Mouse (Mus musculus) lung, postnatal 36 days (tissue): ENCODE data around the gene Entpd3.

Source experiments
- DNase-seq: peaks from one replicate; pipeline ENCODE4 v3.0.0; 2022; ENCODE audit warnings: mixed read lengths

Entpd3 gene

DNA sequence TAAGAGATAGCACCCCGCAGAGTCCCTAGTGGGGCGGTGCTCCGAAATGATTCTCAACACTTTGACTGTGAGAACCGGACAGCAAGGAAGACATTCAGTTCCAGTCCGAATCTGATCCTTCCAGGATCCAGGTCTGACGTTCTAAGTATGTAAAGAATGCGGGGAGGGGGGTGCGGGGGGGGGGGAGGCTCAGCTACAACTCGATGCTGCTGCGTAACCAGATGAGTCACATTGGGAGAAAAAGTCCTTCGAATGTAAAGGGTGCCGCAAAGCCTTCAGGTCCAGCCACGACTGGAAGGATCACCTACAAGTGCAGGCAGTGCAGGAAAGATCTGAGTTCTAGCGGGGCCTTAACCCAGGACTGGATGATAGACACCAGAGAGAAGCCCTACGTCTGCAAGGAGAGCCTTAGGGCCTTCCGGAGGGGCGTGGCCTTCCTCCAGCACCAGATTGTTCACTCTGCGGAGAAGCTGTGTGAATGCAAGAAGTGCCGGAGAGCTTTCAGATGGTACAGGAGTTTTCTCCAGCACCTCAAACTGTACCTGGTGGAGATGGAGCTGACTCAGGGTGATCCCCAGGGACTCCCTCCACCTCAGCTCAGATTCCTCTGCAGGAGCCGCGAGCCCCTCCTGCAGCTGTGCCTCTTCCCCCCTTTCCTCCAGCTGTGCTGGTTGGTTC lies 42.5 kb downstream of the Entpd3 start:
- peak; percentile 71 for DNase-seq

DNA sequence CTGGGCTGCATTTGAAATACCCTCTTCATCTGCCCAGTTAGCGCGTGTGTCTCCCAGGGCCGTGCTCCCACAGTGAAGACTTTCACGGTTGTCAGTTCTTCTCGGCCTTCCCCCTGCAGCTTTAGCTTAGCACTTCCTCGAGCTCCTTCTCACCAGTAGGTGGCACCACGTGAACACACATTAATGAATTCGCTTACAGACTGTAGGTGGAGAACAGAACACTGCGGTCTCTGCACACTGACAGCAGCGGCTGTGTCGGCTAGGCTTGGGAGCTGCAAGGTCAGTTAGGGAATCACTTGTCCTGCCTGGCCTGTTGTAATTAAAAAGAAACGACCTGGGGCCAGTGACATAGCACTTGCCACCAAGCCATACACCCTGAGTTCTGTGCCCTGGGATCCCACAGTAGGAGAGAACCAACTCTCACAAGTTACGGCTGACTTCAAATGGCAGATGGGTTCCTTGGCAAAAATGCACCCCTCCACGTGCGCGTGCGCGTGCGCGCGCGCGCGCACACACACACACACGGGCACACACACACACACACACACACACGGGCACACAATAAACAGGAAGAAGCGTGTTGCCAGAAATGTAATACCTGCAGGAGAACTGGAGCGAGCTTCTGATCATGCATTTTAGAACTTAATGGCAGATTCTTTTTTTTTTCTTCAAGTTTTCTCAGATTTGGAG lies 43.1 kb downstream of the Entpd3 start:
- peak; percentile 97 for DNase-seq

DNA sequence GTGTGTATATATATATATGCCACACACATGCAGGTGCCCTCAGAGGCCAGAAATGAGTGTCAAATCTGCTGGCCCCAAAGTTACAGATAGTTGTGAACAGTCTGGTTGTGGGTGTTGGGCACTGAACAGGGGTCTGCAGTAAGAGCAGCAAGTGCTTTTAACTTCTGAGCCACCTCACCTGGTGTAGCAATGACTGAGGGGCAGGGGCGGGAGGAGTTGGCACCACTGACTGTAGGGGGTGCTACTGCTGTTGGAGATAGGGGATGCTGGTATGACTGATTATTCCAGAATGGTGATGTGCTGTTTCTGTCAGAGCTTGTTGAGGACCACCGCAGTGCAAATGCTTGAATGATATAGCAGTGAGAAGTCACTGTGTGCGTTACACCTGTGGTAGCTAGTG lies 43.7 kb downstream of the Entpd3 start:
- DNase-seq = no peak

DNA sequence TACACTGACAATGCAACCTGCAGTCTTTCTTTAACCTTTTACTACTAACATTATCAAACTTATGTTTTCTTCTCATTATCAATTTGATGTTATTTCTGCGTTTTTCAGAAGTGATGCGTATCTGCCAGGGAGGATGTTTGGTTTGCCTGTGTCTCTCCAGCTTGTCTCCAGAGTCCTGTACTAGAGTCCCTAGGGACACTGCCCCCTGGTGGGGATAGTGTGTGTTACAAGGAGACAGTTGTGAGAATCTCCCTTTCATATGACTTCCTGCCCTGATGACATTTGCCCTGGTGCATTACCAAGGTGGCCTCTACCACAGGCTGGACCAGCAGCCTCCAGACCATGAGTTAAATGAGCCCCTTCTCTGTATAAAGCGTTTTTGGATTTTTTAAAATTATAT lies 46.9 kb downstream of the Entpd3 start:
- peak; percentile 90 for DNase-seq

DNA sequence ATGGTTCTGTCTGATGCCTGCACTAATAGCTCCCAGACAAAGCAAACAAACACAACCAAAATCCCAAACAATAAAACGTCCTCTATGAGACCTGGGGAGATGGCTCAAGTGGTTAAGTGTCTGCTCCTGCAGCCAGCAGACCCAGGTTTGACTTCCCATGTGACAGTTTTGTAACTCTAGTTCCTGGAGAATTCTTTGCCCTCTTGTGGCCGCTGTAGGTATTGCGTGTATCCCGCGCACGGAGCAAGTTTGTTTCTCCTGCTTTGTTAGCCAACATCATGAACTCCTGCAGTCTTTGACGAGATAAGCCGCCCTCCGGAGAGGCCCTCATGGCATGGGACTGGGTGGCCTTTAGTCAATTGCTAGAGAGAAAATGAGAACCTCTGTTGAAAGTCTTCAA lies 51.9 kb downstream of the Entpd3 start:
- DNase-seq = peak; percentile 84

DNA sequence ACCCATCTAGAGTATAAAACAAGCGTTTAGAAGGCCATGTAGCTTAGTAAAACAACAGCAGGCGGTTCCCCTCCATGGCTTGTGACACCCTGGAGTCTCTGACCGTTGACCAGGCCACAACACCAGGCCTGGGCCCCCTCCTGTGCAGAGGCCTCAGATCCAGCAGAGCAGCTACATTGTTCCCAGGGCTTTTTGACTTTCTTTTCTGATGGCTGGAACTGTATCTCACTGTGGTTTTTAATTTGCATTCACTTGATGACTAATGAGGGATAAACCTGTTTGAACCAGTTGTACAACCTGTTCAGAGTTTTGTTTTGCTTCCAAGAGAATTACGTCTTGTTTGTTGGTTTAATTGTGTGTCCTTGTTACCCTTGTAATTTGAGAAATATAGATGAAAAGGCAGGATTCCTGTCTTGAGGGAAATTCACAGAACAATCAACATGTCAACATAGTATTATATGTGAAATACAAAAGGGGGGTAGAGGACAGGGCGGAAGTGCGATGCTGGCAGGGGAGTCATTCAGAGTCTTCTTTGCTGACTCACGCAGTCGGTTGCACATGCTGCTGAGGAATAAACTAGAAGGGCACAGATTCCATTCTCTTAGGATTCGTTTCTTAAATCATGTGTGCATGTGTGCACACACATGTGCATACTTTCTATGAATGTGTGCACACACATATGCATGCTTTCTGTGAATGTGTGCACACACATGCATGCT lies 53.9 kb downstream of the Entpd3 start:
- DNase-seq = no peak

DNA sequence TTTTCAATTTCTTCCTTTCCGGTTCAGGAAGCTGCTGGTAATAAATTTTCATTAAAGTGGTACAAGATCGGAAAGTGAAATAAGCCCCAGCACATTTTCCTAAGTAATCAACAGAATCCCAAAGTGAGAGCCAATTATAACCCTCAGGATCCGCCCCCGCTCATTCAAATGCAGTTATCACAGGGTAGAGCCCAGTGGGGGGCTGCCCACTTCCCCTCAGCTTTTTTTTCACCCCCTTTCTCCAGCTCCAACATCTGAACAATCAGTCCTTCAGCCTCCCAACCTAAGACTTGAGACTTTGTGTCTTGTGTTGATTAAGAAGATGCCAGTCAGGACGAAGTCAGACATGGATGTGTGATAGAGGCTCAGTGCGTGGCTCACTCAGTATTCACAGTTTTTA lies 55.2 kb downstream of the Entpd3 start:
- no peak for DNase-seq

DNA sequence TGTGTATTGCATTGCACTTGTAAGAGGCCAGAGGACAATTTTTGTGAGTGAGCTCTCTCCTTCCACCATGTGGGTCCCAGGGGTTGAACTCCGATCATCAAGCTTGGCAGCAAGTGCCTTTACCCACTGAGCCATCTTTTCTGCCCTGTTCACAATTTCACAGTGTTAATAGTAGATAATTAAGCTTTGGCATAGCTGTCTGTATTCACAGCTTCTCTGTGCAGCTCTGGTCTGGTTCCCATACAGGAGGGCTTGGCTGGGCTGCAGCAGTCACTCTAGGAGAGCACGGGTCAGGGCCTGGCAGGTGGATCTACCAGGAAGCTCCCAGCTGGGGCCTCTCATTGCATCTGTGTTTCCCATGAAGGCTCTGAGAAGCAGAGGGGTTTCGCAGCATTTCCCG lies 55.7 kb downstream of the Entpd3 start:
- DNase-seq = no peak

DNA sequence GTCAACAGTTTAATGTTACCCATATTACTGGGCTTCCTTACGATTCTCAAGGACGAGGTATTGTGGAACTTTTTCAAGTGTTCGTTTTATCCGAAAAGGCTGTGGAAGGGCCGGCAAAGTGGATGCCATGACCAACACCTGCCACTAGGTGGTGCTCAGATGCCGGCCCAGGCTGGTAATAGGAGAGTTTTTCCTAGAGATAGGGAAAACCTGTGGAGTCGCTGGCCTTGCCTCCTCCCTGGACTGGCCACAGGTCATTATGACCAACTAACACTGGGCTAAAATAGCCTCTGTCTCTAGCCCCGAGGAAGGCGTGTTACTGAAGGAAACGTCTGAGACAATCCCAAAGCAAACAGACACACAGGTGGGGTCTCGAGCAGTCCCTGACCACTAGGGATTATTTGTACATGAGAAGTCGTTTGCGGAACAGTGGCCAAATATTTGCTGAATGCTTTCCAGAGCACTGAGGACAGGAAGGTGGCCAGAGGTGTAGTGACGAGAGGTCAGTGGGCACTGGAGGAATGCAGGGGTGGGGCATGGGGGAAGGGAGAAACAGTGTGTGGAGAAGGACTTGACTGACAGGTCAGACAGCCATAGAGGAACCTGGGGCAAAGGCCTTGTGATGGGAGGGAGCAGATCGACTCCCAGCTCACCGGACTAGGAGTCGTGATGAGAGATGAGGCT lies 62.0 kb downstream of the Entpd3 start:
- peak; percentile 88 for DNase-seq

DNA sequence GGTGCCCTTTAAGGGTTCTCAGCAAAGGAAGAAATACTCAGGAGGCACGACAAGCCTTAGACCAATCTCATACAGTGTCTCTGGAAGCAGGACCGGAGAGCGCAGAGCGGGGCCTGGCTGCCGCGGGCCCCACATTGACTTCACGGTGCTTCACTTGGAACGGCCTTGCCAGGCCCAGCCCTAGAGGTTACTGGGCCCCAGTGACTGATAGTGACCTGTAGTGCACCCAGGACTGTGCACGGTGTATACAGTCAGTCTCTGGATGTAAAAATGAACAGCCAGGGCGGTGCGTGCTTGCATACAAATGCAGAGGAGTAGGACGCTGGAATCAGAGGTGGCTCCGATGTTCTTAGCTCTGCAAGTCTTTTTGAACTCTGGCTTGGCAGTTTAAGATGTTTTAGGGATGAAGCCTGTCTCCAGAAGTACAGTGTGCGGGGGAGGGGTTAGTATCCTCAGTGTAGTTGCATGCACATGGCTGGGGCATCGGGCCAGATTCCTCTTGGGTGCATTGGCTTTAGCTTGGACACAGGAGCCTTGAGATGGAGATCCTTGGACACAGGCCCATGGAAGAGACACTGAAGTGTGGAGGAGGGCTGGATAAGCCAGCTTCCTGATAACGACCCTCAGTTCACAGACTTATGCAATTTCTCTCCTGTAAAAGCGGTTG lies 62.7 kb downstream of the Entpd3 start:
- DNase-seq = peak; percentile 30

DNA sequence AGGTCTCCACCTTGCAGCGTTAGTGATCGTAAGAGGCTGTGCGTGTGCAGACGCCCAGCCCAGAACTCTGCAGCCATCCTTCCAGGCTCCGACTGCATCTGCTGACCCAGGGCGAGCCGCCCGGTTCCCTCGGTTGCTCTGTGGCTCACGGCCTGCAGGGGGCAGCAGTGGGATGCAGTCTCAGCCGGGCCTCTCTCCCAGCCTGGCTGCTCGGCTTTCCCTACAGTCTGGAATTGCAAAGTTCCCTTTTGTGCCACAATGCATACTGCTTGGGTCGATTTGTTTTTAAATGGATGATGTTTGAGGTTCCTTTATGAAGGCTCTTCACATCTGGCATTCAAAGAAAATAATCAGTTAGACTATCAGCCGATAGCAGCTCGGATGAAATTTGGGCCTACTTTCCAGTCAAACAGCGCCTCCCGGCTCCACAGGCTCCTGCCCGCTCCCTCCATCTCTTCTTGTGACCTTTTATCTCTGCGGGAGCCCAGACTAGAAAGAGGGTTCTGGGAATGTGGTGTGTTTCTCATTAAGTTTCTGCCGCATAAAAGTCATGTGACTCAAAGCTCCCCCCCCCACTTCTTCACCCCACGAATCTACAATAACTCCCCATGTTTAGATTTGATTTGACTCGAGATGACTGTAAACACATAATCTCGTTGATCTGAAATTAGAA lies 63.4 kb downstream of the Entpd3 start:
- peak; percentile 91 for DNase-seq

DNA sequence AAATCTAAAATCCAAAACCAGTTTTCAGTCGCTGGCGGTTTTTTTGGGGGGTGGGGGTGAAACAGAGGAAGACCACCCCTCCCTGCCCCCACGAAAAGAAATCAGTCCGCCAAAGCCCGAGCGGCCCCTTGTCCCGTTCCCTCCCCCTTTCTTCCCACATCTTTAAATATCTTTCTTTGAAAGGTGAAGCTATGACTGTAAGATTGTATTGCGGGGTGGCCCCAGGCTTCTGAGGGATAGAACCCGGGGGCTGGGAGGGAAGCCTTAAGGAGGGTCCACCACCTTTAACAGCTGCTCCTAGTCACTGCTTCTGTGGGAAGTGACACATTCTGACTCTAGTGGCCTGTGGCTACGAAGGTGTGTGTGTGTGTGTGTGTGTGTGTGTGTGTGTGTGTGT lies 63.9 kb downstream of the Entpd3 start:
- DNase-seq = no peak

DNA sequence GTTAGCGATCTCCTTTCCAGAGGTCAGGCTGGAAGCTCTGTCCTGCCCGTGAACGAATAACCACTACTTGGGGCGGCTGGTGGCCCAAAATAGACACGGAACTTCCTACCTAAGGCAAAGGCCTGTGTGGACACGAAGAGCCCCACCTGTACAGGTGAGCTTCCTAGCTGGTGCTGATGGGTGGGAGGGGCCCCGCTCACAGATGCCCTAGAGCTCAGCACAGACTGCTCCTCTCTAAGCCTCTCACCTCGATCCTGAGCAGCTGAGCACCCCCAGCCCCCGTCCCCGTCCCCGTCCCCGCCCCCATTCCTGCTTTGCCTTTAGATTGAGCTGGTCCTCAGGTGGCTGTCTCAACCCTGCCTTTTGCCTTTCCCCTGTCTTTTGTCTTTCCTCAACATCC lies 64.3 kb downstream of the Entpd3 start:
- no peak for DNase-seq

DNA sequence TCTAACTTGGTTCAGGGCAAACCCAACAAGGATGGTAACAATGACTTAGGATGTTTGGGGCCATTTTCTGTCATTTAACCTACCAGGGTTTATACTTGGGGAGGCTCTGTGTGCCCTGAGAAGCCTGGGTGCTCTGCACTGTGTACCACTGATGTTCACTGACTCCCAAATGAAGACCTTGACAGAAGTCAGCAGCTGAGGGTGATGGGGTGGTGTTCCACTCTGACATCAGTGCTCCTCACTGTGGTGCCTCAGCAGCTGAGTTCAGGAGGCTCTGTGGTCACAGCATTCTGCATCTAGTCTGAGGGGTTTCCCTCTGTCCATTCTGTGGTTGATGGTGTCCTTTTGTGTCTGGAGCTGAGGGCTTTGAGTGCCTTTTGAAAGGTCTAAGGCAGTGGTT lies 71.4 kb downstream of the Entpd3 start:
- no peak for DNase-seq

DNA sequence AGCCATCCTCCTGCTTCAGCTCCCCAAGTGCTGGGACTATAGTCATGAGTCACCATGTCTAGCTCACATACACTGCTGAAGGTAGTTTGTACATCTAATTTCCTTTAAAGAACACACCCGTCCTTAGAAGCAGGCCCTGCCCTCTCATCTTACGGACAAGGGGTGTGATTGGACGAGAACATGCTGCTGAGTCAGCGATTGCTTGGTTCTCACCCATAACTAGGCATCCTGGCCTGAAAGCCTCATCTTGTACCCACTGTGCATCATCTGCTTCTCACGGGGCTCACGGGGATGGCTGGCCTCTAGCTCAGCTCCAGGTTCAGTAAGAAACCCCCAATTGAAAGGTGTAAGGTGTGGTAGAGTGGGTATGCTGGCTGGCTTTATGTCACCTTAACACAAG lies 74.4 kb downstream of the Entpd3 start:
- DNase-seq = no peak
